Mouse (Mus musculus) heart, adult 8-10 months (tissue): ENCODE measurements around the gene Tomm20. TPM values are rescaled to one million over a fixed set of nuclear protein-coding genes. Genes with fewer than 3 reads are reported as not detected.
"Not testable (repeated sequence)": the region's sequence is repeated elsewhere in the genome, so short reads cannot be mapped to it uniquely, and the experiment has no call there.

Experiments
- DNase-seq: peaks from one replicate; pipeline ENCODE4 v3.0.0; 2022; ENCODE audit warnings: low spot score
- total RNA-seq, 4 experiments: library from RNA; stranded (reverse); gene quantifications; 2 replicates each; pipeline ENCODE4 v1.2.4; 2022

Gene Tomm20
- total RNA-seq = 100 to 1,000 TPM in 1 of 4 experiments, 10 to 100 TPM in 3; 82.0 to 104 (median 91.0) TPM

DNA sequence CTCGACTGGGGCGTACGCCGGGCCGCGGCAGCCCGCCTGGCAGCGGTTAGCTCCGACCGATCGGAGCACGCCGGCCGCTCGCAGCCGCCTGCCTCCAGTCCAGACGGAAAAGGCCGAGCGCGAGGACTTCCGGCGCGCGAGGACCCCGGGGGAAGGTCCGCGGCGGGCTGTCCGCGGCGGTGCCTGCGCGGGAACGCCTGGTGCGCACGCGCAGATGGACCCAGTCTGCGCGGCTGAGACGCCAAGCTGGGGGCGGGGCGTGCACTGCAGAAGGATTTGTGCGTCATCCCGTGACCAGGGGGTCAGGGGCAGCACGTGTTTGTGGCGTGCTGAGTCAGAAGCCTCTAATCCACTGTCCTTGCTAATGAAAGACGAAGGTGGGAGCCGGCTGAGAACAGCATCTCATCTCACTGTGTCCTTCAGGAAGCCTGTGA lies at the start of gene Tomm20:
Gene Tomm20, minus strand, starts transcription at position 115 of the 434 bp plus-strand sequence.
- DNase-seq = peak; percentile 96

DNA sequence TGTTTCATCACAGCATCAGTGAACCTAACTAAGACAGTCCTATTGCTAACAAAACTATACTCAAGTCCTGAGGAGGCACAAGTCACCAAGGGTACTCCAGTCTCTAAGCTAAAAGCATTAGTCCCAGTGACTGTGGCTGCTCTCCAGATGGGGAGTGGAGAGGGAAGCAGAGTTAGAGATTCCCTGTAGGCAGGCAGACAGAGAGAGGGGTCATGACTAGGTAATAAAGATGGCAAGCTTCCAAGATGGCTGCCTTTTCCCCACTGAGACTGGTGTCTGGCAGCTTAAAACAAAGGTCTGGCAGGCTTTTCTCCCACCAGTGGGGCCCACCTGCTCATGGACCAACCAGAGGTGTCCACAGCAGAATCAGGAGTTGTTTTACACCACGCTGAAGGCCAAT lies 48.9 kb upstream of the Tomm20 start:
- no peak for DNase-seq

DNA sequence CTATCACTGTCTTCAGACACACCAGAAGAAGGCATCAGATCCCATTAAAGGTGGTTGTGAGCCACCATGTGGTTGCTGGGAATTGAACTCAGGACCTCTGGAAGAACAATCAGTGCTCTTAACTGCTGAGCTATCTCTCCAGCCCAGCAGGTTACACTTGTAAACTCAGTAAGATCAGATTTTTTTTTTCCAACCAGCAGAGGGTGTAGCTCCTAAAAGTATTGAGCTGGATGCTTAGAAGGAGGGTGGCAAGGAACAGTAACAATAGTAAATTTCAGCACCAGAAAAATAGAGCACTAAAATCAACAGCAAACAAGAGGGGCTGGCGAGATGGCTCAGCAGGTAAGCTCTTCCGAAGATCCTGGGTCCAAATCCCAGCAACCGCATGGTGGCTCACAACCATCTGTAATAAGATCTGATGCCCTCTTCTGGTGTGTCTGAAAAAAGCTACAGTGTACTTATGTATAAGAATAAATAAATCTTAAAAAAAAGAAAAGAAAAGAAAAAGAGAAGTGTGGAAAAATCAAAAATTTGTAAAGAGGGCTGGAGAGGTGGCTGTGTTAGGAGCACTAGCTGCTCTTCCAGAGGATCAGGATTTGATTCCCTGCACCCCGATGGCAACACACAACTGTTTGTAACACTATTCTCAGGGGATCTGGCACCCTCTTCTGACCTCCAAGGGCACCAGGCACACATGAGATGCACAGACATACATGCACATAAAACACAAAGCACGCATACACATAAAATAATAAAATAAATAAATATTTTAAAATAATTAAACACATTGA lies 43.9 kb upstream of the Tomm20 start:
- no peak for DNase-seq

DNA sequence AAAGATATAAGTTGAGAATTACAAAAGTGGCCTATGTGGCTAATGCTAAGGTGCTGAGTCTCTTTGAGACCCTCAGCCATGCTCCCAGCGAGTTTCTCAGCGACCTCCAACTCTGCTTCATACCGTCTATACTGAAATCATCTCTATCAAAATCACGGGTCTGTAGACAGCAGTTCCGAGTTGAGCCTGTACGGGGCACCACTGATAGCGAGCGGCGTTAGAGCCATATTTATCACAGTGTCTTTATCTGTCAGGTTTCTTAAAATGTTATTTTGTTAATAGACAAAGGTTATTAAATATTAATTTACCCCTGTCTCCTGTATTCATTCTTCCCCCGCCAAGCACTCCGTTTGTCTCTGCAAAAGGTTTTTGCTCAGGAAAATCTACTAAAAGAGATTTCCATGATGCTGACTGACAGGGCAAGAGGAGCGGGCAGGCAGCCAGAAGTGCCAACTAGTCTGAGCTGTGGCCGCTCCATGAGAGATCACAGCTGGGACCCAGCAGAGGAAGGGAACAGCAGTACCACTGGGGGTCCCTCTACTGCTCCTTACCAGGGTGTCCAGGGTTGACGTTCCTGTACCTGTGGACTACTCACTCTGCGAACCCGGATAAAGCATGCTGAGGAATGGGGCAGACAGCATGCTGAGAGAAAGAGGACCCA lies 42.8 kb upstream of the Tomm20 start:
- DNase-seq = no peak

DNA sequence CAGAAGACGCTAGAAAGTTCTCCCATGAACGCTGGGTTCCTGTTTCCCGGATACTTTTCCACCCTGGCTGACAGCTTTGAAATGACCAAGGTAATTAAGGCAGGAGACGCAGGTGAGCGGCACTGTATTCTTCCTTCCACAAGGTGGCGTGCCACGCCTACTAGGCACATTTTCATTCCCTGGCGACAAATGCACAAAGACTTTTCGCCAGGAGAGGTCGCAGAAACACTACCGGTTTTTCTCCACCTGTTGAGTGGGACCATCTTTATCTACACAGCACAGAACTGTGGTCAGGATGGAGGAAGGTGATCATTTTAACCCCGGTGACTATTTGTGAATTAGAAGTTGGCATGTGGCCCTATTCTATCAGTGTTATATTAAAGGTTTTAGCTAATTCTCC lies 40.9 kb upstream of the Tomm20 start:
- peak; percentile 63 for DNase-seq

DNA sequence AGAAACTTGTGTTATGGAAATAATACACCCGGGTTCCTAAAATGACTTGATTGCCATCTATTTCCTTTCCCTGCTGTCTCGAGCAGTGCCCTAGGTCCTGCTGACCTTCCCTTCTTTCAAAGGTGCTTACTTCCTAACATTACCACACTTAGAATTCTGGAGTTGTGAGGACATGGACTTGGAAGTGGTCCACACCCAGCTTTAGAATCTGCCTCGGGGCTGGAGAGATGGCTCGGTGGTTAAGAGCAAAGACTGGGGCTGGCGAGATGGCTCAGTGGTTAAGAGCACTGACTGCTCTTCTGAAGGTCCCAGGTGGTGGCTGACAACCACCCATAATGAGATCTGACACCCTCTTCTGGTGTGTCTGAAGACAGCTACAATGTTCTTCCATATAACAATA lies 34.4 kb upstream of the Tomm20 start:
- no peak for DNase-seq

DNA sequence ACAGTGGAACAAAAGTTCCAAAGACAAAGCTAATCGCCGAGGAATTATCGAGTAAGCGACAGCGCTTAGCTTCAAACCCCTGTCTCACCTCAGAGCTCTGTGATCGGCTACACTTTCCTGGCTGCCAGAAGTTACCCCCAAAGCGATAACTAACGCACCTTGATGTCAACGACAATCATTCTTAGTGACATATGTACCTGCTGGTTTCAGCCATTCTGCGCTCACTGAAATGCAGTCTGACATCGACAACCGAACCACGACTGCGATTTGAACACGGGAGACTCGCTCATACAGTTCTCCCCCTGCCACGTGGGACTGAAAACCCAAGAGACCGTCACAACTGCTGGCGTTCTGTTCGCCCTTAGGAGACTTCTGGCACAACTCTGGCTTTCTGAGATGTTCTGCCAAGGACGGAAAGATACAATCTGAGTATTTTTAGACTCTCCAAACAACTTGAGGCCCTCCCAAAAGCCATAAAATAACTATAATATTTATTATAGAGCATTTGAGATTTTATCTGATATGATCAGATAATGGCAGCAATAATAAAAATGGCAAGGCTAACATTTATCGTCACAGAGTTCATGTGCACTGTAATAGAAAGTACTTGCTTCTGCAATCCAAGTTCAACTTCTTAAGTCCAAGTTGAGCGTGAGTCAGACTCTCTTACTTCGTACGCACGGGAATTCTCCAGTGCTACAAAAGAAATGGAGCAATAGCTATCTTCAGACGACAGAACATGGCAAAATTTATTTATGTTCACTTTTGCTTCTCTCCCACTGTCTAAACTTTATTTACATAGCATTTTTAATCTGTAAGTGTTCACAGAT lies 33.7 kb upstream of the Tomm20 start:
- DNase-seq = peak; percentile 26

DNA sequence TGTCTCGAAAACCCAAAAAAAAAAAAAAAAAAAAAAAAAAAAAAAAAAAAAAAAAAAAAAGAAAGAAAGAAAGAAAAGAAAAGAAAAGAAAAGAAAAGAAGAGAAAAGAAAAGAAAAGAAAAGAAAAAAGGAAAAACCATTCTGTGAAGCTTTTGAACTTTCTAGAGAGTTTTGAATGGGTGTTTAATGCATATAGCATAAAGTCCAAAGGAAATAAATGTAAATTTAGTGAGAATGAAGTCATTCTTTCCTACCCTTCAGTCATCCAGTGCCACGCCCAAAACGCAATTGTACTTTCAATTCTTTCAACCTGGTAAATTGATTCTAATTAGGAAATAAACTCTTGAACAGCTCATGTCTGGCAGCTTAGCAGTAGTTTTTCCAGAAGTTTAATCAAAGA lies 32.9 kb upstream of the Tomm20 start:
- not testable (repeated sequence) for DNase-seq

DNA sequence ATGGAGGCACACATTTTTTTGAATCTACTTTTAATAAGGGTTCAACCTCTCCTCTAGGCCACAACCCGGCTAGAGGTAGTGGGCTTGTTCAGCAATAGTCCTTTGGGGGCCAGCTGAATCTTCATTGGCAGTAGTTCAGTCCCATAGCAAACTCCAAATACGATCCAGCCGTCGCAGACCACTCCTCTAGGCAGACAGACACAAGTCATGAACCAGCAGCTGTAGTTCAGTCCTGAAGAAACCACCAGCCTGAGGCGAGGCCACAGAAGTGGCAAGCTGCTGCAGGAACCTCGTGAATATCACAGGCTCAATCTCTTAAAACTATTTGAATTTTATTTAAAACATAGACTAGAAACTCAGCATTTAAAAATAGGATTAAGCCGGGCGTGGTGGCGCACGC lies 32.4 kb upstream of the Tomm20 start:
- no peak for DNase-seq

DNA sequence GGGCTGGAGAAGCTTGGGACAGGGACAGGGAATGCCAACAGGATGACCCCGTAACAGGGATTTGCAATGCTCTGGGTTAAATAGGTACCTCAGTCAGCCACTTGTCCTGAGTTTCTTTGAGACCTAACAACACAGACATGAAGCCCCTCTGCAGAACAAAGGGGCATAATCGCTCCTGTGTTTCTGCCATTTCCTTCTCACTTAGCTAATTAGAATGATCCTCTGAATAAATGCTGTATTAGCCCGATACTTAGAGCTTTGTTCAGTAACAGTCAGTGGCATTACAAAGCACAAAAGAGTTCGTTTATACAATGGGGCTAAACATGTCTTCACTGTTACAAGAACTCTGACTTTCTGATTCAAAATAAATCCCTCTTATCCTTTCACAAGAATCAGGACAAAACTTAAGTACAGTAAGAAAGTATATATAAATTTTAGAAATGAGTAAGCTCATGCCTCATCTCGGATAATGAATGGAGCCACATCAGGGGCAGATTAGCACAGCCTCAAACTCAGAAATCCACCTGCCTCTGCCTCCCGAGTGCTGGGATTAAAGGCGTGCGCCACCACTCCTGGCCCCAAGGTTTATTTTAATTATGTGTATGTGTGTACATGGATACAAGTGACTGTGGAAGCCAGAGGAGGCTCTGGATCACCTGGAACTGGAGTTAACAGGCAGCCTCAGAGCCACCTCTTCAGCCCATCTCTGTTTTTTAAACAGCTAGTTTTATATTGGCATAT lies 31.1 kb upstream of the Tomm20 start:
- DNase-seq = no peak

DNA sequence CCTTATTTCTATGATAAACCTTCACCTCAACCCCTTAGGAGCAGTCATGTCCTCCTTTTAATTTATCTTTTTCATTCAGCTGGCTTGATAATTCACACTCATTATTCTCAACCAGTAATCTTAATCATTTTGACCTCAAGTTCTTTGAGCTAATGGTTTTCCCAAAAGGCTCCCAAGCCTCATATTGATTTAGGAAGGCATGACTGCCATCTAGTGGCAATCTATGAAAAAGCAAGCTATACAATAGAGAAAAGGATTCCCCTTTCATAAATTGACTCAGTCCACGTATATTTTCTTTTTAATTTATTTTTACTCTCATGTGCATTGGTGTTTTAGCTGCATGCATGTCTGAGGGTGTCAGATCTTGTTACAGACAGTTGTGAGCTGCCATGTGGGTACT lies 30.1 kb upstream of the Tomm20 start:
- DNase-seq = peak; percentile 45

DNA sequence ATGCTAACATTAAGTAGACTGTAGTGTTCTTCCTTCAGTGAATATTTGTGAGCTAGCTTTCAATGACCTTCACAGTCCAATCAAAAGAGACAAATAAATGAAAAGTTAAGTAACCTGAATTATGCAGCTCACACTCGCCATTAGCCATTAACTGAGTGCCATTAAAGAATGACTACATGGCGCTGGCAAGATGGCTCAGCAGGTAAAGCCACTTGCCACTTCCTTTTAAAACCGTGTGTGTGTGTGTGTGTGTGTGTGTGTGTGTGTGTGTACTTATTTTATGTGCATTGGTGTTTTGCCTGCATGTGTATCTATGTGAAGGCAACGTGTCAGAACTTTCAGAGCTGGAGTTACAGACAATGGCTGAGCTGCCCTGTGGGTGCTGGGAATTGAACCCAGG lies 28.9 kb upstream of the Tomm20 start:
- DNase-seq = no peak

DNA sequence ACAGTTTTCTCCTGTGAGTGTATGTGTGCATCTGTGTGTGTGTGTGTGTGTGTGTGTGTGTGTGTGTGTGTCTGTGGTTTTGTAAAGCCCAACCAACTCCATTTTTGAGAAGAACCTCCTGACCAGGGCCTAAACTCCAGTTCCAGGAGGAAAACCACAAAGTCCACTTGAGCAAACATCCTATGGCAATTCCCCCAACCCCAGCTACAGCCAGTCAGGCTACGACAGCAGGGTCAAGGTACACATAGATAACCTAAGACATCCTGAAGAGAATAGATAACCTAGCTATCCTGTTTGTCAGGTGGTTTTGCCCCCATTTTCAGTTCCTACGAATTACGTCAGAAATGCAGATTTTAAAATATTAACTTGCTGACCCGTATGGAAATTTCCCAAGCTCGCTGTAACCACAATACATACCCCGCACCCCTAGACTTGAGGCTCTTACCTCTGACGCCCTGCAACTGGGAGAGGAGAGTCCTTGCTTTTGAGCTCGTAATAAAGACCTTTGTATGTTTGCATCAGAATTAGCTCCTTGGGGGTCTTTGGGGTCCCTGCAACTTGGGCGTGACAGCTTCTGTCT lies 28.1 kb upstream of the Tomm20 start:
- no peak for DNase-seq

DNA sequence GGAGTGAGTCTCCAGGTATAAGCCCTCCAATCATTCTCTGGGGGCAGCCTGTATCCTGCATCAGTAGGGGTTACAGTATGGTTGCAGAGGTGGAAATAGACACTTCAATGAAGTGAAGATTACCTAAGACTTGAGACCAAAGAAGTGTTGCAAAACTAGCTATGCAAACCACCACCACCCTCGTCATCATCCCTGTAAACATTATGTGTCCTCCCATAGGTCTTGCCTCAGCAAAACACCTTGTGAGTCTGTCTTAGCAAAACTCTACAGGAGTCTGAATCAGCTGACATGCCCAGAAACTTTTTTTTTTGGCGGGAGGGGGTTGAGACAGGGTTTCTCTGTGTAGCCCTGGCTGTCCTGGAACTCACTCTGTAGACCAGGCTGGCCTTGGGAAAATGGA lies 27.0 kb upstream of the Tomm20 start:
- DNase-seq = no peak

DNA sequence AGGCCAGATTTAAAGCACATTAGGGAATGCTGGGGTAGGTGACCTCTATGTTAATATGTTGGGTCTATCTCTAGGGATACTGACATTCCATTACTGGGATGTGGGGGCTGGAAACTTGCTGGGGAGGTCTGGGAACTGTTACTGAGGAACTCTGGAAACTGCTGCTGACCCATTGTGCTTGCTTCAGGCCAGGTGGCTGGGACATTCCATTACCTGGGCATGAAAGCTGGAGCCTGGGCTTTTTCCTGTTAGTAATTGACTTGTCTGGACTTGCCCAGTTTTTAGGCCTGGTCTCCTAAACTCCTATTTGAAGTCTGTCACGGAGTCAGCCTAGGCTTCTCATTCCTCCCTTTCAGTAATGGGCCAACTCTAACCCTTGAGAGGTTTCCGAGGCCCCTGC lies 26.5 kb upstream of the Tomm20 start:
- no peak for DNase-seq

DNA sequence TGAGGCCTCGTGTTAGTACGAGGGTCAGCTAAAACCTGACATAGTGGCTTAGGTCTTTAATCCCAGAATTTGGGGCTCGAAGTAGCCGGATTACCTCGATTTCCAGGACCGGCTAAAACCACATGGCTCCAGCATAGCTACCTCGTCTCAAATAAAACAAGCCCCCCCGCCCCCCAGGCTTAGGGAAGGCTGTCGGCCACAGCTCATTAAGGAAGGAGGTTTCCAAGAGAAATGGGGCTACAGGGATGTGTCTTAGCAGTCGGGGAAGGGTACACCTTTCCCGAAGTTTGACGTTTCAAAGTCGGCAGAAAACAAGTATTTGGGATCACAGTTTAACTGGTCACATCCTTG lies 25.6 kb upstream of the Tomm20 start:
- no peak for DNase-seq

DNA sequence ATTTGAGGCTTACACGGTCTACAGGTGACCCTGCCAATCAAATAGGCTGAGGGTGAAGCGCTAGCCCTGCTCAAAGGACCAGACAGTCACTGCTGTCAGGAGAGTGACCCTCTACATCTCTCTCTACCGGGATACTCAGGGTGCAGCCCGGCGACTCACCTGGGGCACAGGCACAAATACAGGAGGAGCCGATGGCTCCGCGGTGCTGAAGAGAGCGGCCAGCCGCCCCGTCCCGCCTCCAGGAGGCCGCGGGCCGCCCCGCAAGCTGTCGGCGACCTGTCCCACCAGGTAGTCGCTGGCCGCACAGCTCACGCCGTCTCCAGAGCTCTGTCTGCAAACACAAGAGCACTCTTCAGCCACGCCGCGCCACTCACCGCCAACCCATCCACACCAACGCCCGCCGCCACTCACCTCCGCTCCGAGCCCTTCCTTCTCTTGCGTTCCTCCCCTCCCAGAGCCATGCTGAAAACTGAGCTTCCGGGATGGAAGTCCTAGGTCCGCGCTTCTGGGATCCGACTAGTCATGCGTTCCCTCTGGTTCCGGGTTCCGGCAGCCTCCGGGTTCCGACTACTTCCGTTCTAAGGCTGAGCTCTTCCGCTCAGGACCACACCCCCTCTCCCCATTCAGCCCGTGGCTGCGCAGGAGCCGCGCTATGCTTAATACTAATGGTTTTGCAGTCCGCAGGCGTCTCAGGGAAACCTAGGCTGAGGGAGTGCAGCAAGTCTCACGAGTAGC lies 25.1 kb upstream of the Tomm20 start, which contains the start of gene Rbm34:
Gene Rbm34, minus strand, starts transcription at position 493 of the 735 bp plus-strand sequence.
- peak; percentile 91 for DNase-seq

DNA sequence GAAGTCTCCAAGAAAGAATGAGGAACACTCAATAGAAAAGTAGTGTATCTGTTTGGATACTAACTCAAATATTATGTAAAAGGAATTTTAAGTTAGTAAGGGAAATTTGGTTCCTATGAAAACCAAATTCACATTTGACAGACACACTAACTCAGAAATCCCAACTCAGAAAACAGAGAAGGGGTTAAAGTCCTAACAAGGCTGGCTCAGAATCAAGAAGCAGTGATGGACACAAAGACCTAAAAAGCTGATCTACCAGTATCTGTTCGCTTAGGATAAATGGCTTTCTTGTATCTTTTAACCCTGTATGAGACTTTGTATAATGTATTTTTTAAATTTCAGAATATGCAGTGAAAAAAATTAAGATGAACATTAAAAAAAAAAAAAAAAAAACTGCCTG lies 23.9 kb upstream of the Tomm20 start:
- no peak for DNase-seq

DNA sequence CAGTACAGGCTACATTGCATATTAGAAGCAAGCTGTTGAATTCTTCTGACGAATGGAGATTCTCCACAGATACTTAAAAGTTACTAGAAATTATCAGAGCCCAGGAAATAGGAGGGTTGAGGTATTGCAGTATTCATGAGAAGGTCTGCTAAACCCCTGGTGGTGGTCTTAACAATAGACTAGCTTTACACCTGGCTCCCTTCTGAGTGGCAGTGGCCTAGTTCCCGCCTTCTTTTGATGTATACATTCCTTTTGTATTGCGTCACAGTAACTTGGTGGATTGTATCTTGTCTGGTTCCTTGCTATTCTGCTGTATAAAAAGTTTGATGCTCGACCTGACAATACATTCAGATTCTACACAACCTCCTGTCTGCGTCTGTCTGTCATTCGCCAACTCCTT lies 22.5 kb upstream of the Tomm20 start:
- DNase-seq = no peak

DNA sequence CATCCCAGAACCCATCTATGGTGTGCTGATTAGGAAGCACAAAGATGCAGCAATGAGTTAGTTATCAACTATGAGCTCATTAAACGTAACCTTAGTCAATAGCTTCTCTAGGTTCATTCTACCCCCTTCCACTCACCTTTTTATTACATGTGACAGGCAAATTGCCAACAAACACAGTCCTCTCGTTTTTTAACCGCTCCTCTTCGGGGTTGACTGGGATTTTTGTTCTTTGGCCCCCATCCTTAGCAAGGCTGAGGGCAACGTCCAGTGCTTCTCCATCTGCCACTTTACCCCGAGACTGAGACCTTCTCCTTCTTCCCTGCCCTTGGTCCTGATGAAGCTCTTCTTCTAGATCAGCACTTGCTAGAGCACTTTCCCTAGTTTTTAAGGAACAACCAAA lies 19.6 kb upstream of the Tomm20 start:
- DNase-seq = no peak

DNA sequence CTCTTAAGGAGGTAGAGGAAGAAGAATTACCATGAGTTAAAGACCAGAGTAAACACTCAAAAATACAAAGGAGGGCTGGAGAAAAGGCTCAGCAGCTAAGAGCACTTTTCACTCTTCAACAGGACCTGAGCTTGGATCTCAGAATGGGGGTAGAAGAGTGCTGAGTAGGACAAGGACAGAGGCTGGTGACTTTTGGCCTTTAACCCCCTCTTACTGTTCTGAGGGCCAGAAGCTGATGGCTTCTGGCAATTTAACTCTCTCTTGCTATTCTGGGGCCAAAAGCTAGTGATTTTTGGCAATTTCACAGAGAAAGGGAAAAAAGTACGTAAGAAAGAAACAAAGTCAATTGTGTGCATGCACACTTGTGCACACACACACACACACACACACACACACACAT lies 17.2 kb upstream of the Tomm20 start:
- no peak for DNase-seq
